Mouse (Mus musculus) MEL (cell line): ENCODE data around the gene Vti1a. TPM values are rescaled to one million over a fixed set of nuclear protein-coding genes. Genes with fewer than 3 reads are reported as not detected.

ENCODE experiments used
- DNase-seq: peaks from one replicate; pipeline ENCODE4 v3.0.0; 2011; ENCODE audit warnings: low read depth, low spot score
- H3K27ac ChIP-seq: 2 replicates; pipeline ENCODE4 v1.5.1; 2012; ENCODE audit warnings: low read depth, mild to moderate bottlenecking, control low read depth, low read length, moderate library complexity; ENCODE audit not compliant: control insufficient read depth
- H3K27me3 ChIP-seq, 2 experiments: fragments of 150-350 bp in 1 of 2; sonication (generic) in 1 of 2; 2 replicates each; pipeline ENCODE4 v1.6.1; 2012; ENCODE audit warnings: low read length in 2 of 2, mild to moderate bottlenecking in 2 of 2, improper control_type of control experiment in 1 of 2, moderate library complexity in 1 of 2; ENCODE audit not compliant: insufficient read depth in 2 of 2, control insufficient read depth in 1 of 2
- H3K36me3 ChIP-seq, 2 experiments: 2 replicates each; pipeline ENCODE4 v1.6.1; 2012 to 2014; ENCODE audit warnings: low read length in 2 of 2, improper control_type of control experiment in 1 of 2, inconsistent platforms in 1 of 2, mild to moderate bottlenecking in 1 of 2; ENCODE audit not compliant: insufficient read depth in 2 of 2, control insufficient read depth in 1 of 2
- H3K4me1 ChIP-seq, 2 experiments: fragments of 150-350 bp in 1 of 2; sonication (generic) in 1 of 2; 2 replicates each; pipeline ENCODE4 v1.6.1; 2012; ENCODE audit warnings: low read length in 2 of 2, improper control_type of control experiment in 1 of 2, mild to moderate bottlenecking in 1 of 2; ENCODE audit not compliant: insufficient read depth in 2 of 2, control insufficient read depth in 1 of 2
- H3K4me3 ChIP-seq, 2 experiments: fragments of 150-350 bp in 1 of 2; sonication (generic) in 1 of 2; 2 replicates each; pipeline ENCODE4 v1.5.1; 2012; ENCODE audit warnings: low read depth in 2 of 2, low read length in 2 of 2, mild to moderate bottlenecking in 2 of 2, moderate library complexity in 2 of 2, control low read depth in 1 of 2, improper control_type of control experiment in 1 of 2; ENCODE audit not compliant: control insufficient read depth in 1 of 2, insufficient read depth in 1 of 2
- H3K79me2 ChIP-seq: 2 replicates; pipeline ENCODE4 v1.6.1; 2012; ENCODE audit warnings: mild to moderate bottlenecking, low read length, moderate library complexity; ENCODE audit not compliant: control insufficient read depth, poor library complexity, insufficient read depth
- H3K9ac ChIP-seq: 2 replicates; pipeline ENCODE4 v1.6.1; 2012; ENCODE audit warnings: low read depth, mild to moderate bottlenecking, control low read depth, low read length, moderate library complexity; ENCODE audit not compliant: control insufficient read depth, poor library complexity, severe bottlenecking
- H3K9me3 ChIP-seq: fragments of 150-350 bp; sonication (generic); replicated peaks from 2 replicates; pipeline ENCODE4 v1.6.1; 2012; ENCODE audit warnings: mild to moderate bottlenecking, low read length, improper control_type of control experiment, moderate library complexity; ENCODE audit not compliant: insufficient read depth
- CHD1 ChIP-seq: IDR thresholded peaks from 2 replicates; pipeline ENCODE4 v1.6.1; 2012; ENCODE audit warnings: low read depth, mild to moderate bottlenecking, inconsistent platforms, low read length, improper control_type of control experiment
- EP300 ChIP-seq, 2 experiments: IDR thresholded peaks; 2 replicates each; pipeline ENCODE4 v1.6.1; 2011; ENCODE audit warnings: improper control_type of control experiment in 2 of 2, low read length in 2 of 2, low read depth in 1 of 2, mild to moderate bottlenecking in 1 of 2
- GATA1 ChIP-seq: IDR thresholded peaks from 2 replicates; pipeline ENCODE4 v1.6.1; 2011; ENCODE audit warnings: low read depth, low read length, improper control_type of control experiment
- HCFC1 ChIP-seq: IDR thresholded peaks from 2 replicates; pipeline ENCODE4 v1.6.1; 2012; ENCODE audit warnings: low read depth, mild to moderate bottlenecking, inconsistent platforms, low read length, improper control_type of control experiment, moderate library complexity
- MAX ChIP-seq: IDR thresholded peaks from 2 replicates; pipeline ENCODE4 v1.6.1; 2011; ENCODE audit warnings: low read length, improper control_type of control experiment
- POLR2AphosphoS5 ChIP-seq: IDR thresholded peaks from 2 replicates; pipeline ENCODE4 v1.6.1; 2012; ENCODE audit warnings: low read depth, borderline replicate concordance, mild to moderate bottlenecking, inconsistent platforms, low read length, moderate library complexity, mixed read lengths
- UBTF ChIP-seq: IDR thresholded peaks from 2 replicates; pipeline ENCODE4 v1.6.1; 2012; ENCODE audit warnings: low read depth, mild to moderate bottlenecking, inconsistent platforms, low read length, improper control_type of control experiment, moderate library complexity, borderline replicate concordance; ENCODE audit not compliant: insufficient read depth
- ZC3H11A ChIP-seq: IDR thresholded peaks from 2 replicates; pipeline ENCODE4 v1.6.1; 2012; ENCODE audit warnings: low read depth, mild to moderate bottlenecking, inconsistent platforms, low read length, improper control_type of control experiment
- ZKSCAN1 ChIP-seq: IDR thresholded peaks from 2 replicates; pipeline ENCODE4 v1.6.1; 2012; ENCODE audit warnings: low read depth, mild to moderate bottlenecking, inconsistent platforms, low read length, improper control_type of control experiment, moderate library complexity
- ZMIZ1 ChIP-seq: IDR thresholded peaks from 2 replicates; pipeline ENCODE4 v1.6.1; 2012; ENCODE audit warnings: low read depth, mild to moderate bottlenecking, inconsistent platforms, low read length, improper control_type of control experiment, moderate library complexity
- polyA plus RNA-seq, 2 experiments: library from polyadenylated mRNA; stranded (reverse) in 1 of 2; unstranded in 1 of 2; fragments of >175 nt in 1 of 2; fragments of >200 nt in 1 of 2; gene quantifications; 2 replicates each; pipeline versions ENCODE4 v1.2.1 to v1.2.4; 2012; ENCODE audit warnings: low replicate concordance in 2 of 2, low read depth in 1 of 2; ENCODE audit not compliant: insufficient read length in 2 of 2, insufficient read depth in 1 of 2, missing spikeins in 1 of 2
- total RNA-seq: library from RNA; depleted of rRNA; stranded (reverse); fragments of 300-350 nt; gene quantifications from 2 replicates; pipeline ENCODE4 v1.2.3, GENCODE M21; 2012; rRNA removed

The Vti1a gene
- total and polyA plus RNA-seq, 3 experiments = 37.2 to 119 (median 42.8) TPM

DNA sequence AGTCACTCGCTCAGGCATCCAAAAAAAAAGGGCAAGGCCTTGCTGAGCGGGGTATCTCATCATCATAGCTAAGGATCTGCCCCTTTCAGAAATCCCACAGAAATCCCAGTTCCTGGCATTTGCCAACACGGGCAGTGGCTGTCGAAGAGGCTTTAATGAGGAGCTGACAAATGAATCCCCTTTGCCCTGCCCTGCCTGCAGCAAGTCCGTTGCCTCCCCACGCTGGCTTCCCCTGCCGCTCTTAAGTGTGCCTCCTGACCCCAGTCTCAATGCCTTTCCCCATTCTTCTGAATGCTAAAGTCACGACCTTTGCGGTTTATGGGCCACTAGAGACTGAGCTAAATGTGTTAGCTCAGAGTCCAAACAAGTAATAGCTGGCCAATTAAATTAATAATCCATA is 352.8 kb downstream of the Vti1a start:
- H3K9me3 ChIP-seq = no peaks in the 10 kb centered on the region
- no peaks in the 10 kb centered on the region for H3K79me2 ChIP-seq
- H3K4me3 ChIP-seq = no peak overlapping the region
- no peaks in the 10 kb centered on the region; a peak in 1 of 4 replicates for H3K36me3 ChIP-seq
- DNase-seq = no peak
- peaks cover 0 to 7% of the 10 kb centered on the region in 2 experiments; a peak in 1 of 4 replicates for H3K27me3 ChIP-seq
- H3K9ac ChIP-seq = no peak overlapping the region
- no peak overlapping the region for H3K27ac ChIP-seq
- no peak for TF ChIP-seq CHD1
- TF ChIP-seq MAX = no peak
- TF ChIP-seq EP300 (IDR thresholded peaks at IDR 0.05; ENCODE audit: low read depth in 1 of 2, low read length in 2 of 2) = no peak
- TF ChIP-seq ZKSCAN1 = no peak
- no peak for TF ChIP-seq HCFC1
- no peak for TF ChIP-seq POLR2AphosphoS5
- TF ChIP-seq ZC3H11A = no peak
- no peak for TF ChIP-seq GATA1
- no peak for TF ChIP-seq UBTF
- TF ChIP-seq ZMIZ1 = no peak
- H3K4me1 ChIP-seq = no peaks in the 10 kb centered on the region

Other genes starting within 250 kb of the Vti1a start
- gene Gpam, start 189.1 kb upstream of the Vti1a start, total RNA-seq = 31.4 and 37.1 TPM in 2 replicates
- gene Gpam, start 189.1 kb upstream of the Vti1a start, polyA plus RNA-seq = 100 to 1,000 TPM in 1 of 2 experiments, 10 to 100 TPM in 1; 26.2 to 327 TPM
- not detected in 2 replicates for gene Tectb, start 135.6 kb upstream of the Vti1a start, total RNA-seq
- gene Tectb, start 135.6 kb upstream of the Vti1a start, polyA plus RNA-seq = not detected
- 0.65 and 1.1 TPM in 2 replicates for gene Gucy2g, start 75.1 kb upstream of the Vti1a start, total RNA-seq
- gene Gucy2g, start 75.1 kb upstream of the Vti1a start, polyA plus RNA-seq = 1 to 10 TPM in 1 of 2 experiments, not detected in 1; 2.4 TPM
- gene Acsl5, start 64.4 kb upstream of the Vti1a start, total RNA-seq = 248 and 318 TPM in 2 replicates
- gene Acsl5, start 64.4 kb upstream of the Vti1a start, polyA plus RNA-seq = 100 to 1,000 TPM in 1 of 2 experiments, not detected in 1; 223 TPM
- 101 and 109 TPM in 2 replicates for gene Zdhhc6, start 263 bp upstream of the Vti1a start, total RNA-seq
- 100 to 1,000 TPM in 1 of 2 experiments, 10 to 100 TPM in 1; 95.6 to 114 TPM for gene Zdhhc6, start 263 bp upstream of the Vti1a start, polyA plus RNA-seq